Mouse (Mus musculus) adrenal gland, postnatal 25 days (tissue): ENCODE results near the gene Atg4d. TPM values are rescaled to one million over a fixed set of nuclear protein-coding genes. Genes with fewer than 3 reads are reported as not detected.
"Not testable (repeated sequence)": the region's sequence is repeated elsewhere in the genome, so short reads cannot be mapped to it uniquely, and the experiment has no call there.

Source experiments
- DNase-seq: peaks from one replicate; pipeline ENCODE4 v3.0.0; 2021; ENCODE audit warnings: mixed read lengths
- long read RNA-seq: library from polyadenylated mRNA; stranded (forward); transcript quantifications from one replicate; pipeline ENCODE4 v2.0.0, GENCODE M21; 2021
- total RNA-seq: library from RNA; stranded (reverse); gene quantifications from 2 replicates; pipeline ENCODE4 v1.2.3, GENCODE M21; 2021

Atg4d gene
- 37.5 and 42.2 TPM in 2 replicates for total RNA-seq
- long read RNA-seq, full-length matches to known transcripts = 73 of 101 reads
- long read RNA-seq, partial matches to known transcripts = 11 of 101 reads
- long read RNA-seq, other reads (novel, unspliced or antisense) = 17 of 101 reads

- peak; percentile 99 for DNase-seq
Measured at GRCm38 (mm10) chr9:21265000-21265561, at the start of gene Atg4d. Gene Atg4d, plus strand, starts transcription at chr9:21265293.

DNA sequence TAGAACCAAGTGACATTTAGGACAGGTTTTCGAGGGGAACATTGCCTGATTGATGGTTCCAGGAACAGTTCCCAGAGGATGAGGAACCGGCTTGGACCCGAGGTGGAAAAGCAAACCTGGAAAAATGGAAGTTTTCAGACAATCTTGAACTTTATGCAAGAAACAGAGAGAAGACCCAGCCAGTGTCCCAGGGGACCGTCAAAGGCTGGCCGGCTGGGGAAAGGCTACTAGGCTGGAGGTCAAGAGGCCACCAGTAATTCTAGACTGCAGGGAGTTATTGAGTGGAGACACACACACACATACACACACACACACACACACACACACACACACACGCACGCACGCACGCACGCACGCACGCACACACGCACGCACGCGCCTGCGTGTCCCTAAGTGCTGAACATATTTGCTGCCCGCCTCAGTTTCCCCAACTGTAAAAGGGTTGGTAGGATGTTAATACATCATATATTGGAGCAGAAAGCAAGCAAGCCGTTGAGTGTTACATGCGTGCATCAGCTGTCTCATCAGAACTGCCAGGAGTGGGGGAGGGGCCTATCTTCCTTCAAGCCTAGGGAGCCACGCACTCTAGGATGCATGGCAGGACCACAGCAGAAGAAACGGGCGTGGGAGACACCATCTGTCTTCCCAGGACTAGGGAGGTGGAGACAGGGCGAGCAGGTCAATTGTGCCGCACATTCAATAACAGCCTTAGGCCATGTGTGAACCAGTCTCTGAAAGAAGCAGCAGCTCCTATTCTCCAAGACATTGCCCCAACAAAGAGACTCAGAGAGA is 48.8 kb upstream of the Atg4d start:
- DNase-seq = no peak

DNA sequence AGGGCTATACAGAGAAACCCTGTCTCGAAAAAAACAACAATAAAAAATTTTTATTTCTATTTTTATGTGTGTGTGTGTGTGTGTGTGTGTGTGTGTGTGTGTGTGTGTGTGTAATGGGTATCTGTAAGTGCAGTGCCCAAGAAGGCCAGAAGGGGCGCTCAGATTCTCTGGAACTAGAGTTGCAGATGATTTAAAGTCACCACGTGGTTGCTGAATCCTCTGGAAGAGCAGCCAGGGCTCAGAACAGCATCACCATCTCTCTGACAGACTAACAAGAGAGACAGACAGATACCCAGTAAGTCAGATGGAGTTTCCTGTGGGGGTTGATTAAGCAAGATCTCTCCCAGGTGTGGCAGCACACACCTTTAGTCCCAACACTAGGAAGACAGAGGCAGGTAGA is 45.3 kb upstream of the Atg4d start:
- no peak for DNase-seq

DNA sequence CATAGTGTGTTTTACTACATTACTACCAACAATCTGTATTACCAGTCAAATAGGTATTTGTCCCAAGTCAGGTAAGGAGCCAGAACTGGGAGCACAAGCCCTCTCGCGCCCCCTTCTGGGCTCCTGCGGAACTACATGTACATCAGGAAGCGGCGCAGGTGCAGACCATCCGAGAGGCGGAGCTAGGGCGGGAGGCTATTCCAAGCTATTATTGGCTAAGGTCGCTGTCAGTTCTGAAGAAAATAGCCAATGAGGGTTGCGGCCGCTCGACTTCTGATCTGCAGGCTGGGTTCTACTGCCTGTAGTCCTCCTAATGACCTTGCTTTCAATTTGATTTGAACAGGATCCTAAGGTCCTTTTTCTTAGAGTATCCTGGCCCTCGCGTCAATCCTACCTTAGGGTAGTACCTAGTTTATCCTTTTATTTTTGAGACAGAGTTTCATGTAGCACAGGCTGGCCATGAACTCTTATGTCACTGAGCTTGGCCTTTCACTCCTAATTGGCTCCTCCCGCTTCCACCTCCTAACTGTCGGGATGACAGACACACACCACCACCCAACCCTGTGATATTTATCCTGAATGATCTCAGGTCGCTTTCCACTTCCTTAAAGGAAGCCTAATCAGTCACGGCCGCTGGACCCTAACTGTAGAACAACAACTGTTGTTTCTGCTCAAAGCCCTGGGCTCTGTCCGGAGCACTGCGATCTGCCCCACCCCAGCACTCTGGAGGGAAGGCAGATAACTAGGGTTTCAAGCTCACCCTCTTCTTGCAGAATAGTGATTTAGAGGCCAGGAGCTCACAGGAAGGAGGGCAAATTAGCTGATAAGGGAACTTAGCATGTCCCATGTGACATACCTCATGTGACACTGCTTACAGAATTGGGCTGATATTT is 44.4 kb upstream of the Atg4d start:
- DNase-seq = peak; percentile 91

GRCm38 (mm10) chr9:21221383-21221929 is 43.6 kb upstream of the Atg4d start:
- no peak for DNase-seq

DNA sequence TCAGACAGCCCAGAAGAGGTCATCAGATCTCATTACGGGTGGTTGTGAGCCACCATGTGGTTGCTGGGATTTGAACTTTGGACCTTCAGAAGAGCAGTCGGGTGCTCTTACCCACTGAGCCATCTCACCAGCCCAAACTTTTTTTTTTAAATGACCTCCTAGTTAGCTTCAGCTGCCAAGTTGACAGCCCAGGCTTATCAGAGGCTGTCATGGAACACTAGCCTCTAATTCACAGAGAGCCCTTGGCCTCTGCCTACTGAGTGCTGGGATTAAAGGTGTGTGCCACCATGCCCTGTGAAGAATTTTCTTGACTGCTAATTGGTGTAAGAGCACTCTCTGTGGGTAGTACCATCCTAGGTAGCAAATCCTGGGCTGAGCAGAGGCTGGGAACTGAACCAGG is 41.6 kb upstream of the Atg4d start:
- DNase-seq = not testable (repeated sequence)

DNA sequence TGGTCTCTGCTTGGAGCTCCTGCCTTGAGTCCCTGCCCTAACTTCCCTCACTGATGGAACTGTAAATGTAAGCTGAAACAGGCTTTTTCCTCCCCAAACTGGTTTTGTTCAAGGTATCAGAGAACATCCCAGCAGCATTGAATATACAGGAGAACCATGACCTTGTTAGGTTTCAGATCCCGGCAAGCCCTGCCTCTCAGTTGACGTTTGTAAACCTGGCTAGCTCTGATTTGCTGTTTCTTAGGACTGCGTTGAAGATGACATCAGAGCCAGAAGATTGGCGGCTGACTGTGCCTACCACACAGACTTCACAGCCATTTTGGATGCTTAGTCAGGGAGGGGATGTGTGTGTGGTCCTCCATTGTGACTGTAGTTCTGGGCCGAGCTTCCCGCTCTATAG is 41.2 kb upstream of the Atg4d start:
- no peak for DNase-seq

- peak; percentile 66 for DNase-seq
Measured at GRCm38 (mm10) chr9:21224576-21225414, 40.3 kb upstream of the Atg4d start.

- no peak for DNase-seq
Measured at GRCm38 (mm10) chr9:21225415-21225758, 39.7 kb upstream of the Atg4d start.

DNA sequence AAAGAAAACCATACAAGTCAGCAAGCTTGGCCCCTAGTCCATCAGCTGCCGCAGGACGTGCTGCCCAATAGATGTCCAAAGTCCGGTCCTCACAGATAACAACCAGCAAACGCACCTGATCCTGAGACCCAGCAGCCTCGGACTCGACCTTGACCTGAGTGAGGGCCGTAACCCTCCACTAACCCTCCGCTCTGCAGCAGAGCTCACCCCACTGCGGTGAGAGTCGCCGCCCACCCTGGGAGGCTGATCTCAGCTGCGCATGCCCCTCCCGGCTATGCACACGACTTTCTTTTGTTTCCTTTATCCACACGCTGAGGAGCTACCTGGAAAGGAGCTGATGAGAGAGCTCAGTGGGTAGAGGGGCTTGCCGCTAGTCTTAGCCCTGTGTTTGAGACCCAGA is 37.8 kb upstream of the Atg4d start:
- no peak for DNase-seq

DNA sequence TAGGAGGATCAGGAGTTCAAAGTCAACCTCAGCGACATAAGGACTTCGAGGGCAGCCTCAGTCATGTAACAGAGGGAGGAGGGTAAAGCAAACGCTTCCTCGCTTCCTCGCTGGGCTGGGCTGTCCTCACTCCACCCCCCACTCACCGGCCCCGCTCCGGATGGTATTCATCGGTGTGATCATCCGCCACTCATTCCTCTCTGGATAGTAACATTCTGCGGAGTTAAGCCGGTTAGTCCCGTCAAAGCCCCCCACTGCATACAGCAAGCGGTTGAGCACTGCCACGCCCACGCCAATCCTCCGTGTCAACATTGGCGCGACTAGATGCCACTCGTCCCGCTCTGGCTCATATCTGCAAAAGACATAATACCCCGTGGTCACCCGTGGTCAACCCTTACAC is 33.5 kb upstream of the Atg4d start:
- no peak for DNase-seq

DNA sequence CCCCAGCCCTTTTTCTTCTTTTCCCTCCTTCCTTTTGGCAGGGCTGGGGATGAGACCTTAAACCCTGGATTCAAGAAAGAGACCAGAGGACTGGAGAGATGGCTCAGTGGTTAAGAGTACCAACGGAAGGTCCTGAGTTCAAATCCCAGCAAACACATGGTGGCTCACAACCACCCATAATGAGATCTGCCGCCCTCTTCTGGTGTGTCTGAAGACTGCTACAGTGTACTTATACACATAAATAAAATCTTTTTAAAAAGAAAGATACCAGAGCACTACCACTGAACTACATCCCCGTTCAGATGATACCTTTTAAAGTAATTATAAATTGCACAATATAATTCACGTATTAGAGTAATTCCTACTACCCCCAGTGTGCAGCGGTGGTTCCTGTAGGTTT is 32.2 kb upstream of the Atg4d start:
- DNase-seq = no peak

DNA sequence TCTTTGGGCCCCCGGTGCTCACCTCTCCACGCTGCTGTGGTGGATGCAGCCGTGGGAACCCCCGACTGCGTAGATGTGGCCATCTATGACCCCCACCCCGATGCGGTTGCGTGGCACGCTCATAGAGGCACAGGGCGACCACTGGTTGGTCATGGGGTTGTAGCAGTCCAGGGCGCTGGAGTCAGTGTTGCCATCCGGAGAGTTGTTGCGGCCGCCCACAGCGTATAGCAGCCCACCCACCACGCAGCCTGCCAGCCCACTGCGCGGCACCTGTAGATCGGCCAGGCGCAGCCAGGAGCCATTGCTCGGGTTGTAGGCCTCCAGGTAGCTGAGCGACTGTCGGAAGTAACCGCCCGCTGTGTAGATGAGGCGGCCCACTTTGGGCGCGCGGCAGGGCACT is 31.7 kb upstream of the Atg4d start:
- no peak for DNase-seq

DNA sequence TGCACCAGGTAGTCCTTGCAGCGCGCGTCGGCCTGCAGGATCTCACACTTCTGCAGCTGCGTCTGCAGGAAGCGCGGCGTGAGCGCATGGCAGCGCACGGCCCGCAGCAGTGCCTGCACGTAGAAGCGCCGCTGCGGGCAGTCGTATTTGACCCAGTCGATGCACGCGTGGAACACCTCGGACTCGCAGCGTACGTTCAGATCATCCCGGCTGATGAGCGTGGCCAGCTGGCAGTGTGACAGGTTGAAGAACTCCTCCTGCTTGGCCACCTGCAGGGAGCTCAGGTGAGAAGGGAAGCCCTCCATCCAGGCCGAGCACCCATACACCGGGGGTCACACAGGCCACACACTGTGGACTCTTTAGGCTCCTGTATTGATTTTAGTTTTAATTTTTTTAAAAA is 31.3 kb upstream of the Atg4d start:
- no peak for DNase-seq

- DNase-seq = no peak
Measured at GRCm38 (mm10) chr9:21235341-21235740, 29.8 kb upstream of the Atg4d start.

DNA sequence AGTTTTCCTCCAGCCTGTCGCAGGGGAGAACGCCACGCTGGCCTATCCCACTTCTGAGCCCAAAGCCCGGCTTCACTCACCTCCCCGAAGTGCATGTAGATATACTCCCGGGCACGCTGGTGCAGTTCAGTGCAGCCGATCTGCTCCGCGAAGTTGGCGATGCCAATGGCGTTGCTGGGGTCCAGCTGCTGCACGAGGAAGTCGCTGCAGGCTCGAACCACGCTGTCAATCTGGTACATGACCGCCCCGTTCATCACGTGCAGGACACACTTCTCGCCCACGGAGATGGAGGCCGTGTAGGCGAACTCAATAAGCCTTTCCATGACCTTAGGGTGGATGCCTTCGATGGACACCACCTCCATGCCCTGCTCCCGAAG is 28.1 kb upstream of the Atg4d start:
- DNase-seq = no peak

DNA sequence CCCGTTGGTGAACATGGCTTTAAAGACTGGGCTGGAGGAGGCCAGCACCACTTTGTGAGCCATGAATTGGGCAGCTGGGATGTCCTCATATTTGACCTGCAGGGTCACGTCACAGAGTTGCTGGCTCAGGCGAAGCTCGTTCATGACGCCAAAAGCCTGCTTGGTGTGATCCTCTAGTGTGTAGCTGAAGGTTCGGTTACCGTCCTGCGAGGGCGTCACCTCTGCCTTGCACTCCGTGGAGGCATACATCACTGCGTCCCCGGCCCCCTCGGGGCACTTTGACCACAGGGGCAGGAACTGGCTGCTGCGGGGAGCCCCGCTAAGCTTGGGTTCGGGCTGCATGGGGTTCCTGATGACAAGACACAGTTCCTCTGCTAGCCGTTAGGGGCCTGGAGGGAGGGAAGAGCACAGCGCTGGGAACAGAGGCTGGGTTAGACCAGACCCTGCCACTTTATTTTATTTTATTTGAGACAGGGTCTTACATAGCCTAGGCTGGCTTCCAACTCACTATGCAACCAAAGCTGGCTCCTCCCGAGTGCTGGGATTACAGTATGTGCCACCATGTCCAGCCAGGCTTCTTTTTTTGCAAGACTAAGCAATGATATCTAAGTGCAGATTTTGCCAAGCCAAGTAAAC is 27.6 kb upstream of the Atg4d start:
- peak; percentile 20 for DNase-seq

GRCm38 (mm10) chr9:21238004-21238732 is 26.9 kb upstream of the Atg4d start:
- no peak for DNase-seq

DNA sequence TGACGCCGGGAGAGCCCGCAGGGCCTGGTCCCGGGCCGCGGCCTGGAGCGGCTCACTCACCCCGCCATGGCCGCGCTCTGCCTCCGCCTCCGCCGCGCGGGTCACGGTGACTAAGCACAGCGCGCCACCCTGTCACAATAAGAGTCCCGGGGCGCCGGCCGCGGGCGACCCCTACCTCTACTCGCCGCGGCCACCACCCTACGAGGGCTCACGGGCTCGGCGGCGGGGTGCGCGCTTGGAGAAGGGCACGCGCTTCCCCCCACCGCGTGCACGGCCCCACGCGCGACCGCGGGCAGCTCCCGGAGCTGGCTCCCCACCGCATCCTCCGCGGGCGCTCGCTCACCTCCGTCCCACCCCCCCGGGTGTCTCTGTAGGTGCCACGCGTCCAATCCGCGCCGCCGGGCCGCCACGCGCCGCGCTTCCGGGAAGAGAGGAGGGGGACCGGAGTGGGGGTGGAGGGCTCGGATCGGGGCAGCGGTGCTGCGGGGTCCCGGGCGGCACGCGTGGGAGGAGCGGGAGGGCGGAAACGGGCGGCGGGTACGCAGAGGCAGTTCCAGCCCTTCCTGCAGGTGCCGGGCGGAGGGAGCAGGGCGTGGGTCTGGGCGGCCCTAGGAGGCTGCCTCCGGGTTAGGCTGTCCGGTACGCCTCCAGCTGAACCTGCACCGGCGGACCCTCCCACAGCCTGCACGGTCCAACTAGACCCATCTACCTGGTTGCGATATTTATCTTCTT is 26.2 kb upstream of the Atg4d start, which contains the start of gene Keap1:
Keap1 (minus strand) TSS at position 629 of the 732 bp plus-strand sequence.
- DNase-seq = peak; percentile 88

- DNase-seq = no peak
Measured at GRCm38 (mm10) chr9:21239465-21239848, 25.6 kb upstream of the Atg4d start.
